Mouse (Mus musculus) liver, adult 2 months (tissue): ENCODE measurements around the gene Cabin1.

Source experiments
- CTCF ChIP-seq: fragments of 200-500 bp; IDR thresholded peaks from 2 replicates; pipeline ENCODE4 v1.5.1; 2011; ENCODE audit warnings: low read depth, low read length, control low read depth
- POLR2A ChIP-seq: fragments of 200-500 bp; IDR thresholded peaks from 2 replicates; pipeline ENCODE4 v1.6.1; 2011; ENCODE audit warnings: low read length, control low read depth; ENCODE audit not compliant: insufficient read depth; ENCODE audit errors: extremely low read depth

DNA sequence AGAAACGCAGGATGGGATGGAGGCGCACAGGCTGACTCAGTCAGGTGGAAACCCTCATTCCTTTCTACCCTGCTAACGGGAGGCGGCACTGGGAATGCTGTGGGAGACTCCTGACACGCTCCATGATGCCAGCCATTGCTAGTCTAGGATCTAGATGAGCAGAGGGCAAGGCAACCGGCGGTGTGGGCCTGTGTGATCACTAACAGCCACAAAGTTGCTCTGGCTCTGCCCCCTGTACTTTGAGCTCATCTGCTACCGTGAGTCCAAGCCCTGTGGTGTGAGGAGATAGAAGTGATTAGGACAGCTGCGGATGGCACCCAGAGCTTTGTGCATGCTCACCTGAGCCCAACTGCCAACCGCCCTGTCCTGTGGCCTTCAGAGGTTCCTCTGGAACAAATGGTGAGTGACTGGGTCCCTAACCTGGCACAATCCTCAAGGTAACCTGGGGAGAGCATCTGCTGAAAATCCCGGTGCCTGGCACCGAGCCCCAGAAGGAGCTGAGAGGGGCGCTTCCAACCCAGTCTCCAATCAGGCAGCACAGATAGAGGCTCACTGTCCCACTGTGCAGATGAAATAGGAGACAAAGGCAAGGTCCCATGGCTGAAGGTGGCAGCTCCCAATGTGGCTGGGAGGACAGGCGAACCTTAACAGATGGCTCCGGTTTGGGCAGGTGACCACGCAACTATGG, 112.6 kb downstream of the Cabin1 start:
- TF ChIP-seq CTCF (no peak), POLR2A (no peak)
